Mouse (Mus musculus): ENCODE measurements around the gene Fam135a.

Gene Fam135a

DNA sequence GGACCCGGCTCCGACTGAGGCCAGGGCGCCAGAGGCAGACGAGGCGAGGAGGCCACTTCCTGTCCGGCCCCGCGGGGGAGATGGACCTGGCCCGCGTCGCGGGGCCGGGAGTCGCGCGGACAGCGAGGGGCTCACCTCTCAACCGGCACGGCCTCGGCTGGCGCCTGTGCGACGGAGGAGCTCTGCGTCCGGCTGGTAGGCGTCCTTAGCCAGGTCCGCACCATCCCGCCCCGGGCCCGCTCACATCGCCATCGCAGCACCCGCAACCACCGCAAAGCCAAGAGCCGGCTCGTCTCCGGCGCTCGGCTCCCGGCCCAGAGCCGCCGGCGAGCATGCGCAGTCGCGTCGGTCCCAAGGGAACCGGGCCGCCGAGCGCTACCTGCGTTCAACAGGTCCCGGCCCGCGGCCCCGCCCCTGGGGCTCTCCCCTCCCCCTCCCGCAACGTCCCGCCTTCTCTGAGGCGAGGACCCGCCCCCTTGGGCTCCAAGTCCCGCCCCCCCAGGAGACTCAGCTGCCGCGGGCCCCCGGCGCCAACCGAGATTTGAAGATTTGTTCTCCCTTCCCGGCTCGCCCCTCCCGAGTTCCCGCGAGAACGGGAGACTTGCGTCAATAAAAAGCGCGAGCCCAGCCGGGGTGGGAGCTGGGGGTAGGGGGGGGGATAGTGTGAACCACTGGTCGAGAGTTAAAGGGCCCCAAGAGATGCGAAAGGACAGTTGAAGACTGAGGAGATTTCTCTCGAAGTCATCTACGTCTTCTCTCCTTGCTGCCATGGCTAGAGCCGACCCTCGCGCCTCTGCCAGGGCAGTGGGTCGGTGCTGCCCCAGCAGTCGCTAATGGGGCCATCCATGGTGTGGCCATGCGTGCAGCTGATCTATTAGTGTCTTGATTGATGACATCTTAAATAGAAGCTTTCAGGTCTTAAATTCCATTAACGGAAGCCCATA, at the start of gene Fam135a:
Gene Fam135a, minus strand, starts transcription at position 416 of the 944 bp plus-strand sequence.
- peak; percentile 48 to 65 for DNase-seq (ENCODE audit: low spot score in 2 of 2)

GRCm38 (mm10) chr1:24143504-24143903, 43.4 kb upstream of the Fam135a start:
- no peak for DNase-seq (ENCODE audit: low spot score in 2 of 2)

GRCm38 (mm10) chr1:24140555-24140954, 40.4 kb upstream of the Fam135a start:
- DNase-seq (ENCODE audit: low spot score in 2 of 2), result no peak

DNA sequence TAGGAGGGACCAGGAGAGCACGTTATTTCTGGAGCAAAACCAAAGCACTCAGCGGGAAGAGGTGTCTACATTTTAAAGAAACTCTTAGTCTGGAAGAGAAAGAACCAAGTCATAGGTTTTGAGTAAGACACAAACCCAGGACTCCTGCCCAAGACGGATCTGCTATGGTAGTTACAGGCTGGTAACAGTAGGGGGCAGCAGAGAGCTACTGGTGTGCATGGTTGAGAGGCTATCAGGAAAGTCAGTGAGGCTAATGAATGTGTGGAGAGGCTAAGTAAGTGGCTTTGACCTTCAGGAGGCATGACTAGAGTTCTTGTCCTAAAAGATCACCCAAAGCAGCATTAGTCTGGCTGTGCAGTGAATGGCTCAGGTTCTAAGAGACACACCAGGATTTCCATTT, 37.0 kb upstream of the Fam135a start:
- DNase-seq (ENCODE audit: low spot score in 2 of 2), result peak in 1 of 2 experiments; percentile 45

- DNase-seq (ENCODE audit: low spot score in 2 of 2), result no peak
Measured at GRCm38 (mm10) chr1:24134792-24135191, 34.7 kb upstream of the Fam135a start.

DNA sequence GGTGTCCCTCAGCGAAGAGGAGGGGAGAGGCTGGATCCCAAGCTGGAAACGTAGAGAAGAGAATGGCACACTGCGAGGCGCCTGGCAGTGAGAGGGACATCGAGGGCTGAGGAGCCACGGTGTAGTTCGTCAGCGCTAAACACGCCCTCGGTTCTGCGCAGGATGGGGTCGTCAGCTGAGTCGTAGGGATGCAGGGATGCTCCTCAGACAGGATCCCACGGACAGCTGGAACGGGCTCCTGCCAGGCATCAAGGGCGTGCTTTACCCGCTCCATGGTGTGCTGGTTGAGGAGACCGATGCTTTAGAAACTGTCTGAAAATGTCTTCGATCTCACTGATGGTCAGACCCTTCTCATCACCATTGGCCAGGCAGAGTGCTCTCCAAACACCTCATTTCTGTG, 33.7 kb upstream of the Fam135a start:
- no peak for DNase-seq (ENCODE audit: low spot score in 2 of 2)

DNA sequence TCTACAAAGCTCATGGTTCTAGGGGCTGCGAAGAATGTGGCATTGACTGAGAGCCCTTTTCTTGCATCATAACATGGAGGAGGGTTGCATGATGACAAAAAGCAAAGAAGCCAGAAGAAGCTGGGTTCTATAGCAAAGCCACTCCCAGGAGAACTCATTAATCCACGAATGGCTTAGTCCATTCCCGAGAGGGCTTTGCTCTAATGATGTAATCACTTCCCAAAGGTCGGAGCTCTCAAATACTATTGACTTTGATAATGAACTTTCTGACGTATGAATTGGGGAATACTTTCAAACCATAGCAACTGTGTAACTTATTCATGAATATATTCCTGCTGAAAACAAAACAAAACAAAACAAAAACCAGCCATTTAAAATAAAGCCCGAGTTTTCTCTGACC, 27.7 kb upstream of the Fam135a start:
- DNase-seq (ENCODE audit: low spot score in 2 of 2), result no peak

GRCm38 (mm10) chr1:24124610-24125009, 24.5 kb upstream of the Fam135a start:
- DNase-seq (ENCODE audit: low spot score in 2 of 2), result no peak

DNA sequence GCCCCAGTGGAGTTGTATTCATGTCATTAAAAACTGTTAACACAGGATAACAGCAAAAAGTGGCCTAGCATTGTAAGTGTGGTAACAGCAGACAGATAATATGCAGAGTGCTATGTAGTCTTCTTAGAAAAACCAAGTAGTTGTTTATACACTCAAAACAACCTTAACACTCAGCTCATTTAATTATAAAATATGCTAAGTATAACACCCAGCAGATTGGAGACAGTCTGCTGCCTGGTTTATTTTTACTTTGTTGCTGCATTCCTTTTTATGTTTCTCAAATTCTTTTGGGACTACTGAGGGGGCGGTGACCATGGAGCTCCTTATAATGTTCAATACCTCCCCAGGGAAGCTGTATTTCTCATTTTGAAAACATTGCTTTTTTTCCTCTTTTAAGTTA, 22.4 kb upstream of the Fam135a start:
- no peak for DNase-seq (ENCODE audit: low spot score in 2 of 2)

DNA sequence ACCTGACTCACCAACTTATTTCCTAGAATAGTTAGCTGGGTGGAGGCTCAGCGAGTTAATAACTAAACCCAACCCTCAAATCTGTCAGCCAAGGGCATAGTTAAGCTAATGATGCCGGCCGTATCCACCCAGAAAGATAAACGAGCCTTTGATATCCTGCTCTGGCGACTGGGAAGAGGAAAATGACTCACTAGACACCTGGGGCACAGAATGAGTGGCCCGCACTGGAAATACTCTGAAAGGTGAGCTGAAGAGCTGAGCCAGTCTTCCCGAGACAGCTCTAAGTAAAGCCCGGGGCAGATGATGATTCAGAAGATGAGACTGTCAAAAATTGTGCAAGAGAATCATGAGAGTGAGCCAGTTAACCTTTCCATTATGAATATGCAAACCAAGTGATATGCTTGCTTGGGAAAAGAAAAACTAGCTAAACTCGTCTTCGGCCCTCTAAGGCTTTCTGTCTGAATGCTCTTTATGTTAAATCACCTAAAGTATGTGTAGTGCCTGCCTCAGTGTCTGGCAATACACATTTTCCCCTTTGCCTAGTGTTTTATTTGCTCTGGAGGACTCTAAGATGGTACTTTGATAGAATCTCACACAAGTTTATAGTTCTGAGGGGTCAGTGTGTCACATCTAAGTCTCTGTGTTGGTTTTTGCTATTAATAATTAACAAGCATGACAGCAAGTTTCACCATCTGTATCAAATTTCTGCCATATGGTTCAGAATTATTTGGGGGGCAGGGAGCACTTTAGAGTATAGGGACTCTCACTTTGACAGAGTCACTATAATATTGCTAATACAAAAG, 8.0 kb upstream of the Fam135a start:
- no peak for DNase-seq (ENCODE audit: low spot score in 2 of 2)

GRCm38 (mm10) chr1:24107378-24107777, 7.2 kb upstream of the Fam135a start:
- DNase-seq (ENCODE audit: low spot score in 2 of 2), result no peak

DNA sequence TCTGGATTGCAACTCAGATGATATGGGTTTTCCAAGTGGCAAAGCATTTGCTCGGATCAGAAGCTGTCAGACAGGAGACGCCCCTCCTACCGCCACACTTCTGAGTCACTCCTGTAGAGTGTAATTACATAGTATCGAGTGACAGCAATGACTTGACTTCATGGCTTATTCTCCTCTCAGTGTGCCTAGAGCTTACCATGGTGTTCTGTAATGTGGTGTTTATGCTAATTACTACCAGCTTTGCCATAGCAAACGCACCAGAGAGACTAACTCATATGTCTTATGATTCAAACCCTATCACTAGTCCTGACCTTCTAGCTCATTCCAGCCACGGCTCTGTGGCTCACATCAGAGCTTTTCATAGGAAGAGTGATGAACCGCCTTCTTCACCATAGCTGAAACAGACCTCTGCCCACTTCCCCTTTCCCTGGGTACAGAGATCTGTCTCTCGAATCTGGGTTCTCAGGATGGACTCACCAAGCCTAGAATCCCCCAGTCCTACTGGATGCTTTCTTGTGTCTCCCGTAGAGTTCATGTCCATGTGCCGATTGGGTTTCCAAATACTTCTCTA, 2.5 kb upstream of the Fam135a start:
- no peak for DNase-seq (ENCODE audit: low spot score in 2 of 2)

DNA sequence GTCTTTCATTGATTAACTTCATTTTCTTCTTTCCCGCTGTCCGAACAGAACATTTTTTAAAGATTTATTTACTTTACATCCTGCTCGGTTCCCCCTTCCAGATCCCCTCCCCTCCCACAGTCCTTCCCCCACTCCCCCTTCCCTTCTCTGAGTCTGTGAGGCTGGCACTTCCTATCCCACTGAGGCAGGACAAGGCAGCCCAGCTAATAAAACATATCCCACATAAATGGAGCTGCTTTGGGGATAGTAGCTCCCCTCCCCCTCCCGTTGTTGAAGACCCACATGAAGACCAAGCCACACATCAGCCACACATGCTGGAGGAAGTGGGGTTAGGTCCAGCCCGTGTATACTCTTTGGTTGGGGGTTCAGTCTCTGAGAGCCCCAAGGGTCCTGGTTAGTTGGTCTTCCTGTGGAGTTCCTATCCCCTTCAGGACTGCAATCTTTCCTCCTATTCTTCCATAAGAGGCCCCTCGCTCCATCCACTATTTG, 773 bp upstream of the Fam135a start:
- DNase-seq (ENCODE audit: low spot score in 2 of 2), result no peak

DNA sequence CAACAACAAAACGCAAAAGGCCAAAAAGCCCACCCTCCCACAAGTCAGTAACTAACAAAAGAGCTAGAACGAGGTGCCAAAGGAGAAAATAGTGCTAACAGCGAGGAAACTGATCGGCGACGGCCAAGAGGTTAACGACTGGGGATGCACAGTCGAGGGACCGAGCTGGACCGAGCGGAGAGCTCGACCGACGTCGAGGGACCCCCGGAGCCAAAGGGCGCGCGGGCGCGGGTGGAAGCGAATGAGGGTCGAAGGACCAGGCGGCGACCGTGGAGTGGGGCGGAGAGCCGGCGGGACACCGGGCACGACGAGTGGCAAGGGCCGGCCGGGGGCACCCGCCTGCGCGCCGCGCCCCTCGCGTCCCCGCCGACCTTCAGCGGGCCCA, 608 bp downstream of the Fam135a start:
- peak; percentile 5 to 8 for DNase-seq (ENCODE audit: low spot score in 2 of 2)

DNA sequence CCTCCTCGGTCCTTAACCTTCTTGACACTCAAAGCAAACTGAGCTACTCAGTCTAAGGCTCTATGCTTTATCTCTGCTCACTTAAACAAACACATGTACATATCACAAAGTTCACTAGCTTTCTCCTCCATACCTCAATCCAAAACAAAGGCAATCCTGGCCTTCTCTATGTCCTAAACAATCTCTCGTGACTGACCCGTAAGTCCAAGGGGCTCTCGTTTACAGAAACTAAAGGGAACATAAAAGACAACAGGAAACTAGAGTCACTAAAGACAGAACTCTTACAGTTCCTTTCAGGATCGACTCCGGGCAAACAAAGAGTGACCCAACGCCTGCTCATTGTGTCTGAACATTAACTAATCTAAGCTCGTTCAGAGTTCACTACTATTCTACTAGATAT, 2.6 kb downstream of the Fam135a start:
- DNase-seq (ENCODE audit: low spot score in 2 of 2), result no peak

DNA sequence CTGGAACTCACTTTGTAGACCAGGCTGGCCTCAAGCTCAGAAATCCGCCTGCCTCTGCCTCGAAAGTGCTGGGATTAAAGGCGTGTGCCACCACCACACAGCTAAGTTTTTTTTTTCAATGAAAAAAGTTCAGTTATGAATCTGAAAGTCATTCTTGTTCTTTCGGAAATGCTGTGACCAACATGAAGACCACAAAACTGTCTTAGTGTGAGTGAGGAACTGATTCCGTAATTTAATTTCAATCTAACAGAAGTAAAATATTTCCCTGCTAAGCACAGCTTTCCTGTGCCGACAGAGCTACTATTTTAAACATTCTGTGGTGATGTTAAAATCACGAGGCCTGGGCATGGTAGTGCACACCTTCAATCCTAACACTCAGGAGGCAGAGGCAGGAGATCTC, 7.7 kb downstream of the Fam135a start:
- DNase-seq (ENCODE audit: low spot score in 2 of 2), result no peak

DNA sequence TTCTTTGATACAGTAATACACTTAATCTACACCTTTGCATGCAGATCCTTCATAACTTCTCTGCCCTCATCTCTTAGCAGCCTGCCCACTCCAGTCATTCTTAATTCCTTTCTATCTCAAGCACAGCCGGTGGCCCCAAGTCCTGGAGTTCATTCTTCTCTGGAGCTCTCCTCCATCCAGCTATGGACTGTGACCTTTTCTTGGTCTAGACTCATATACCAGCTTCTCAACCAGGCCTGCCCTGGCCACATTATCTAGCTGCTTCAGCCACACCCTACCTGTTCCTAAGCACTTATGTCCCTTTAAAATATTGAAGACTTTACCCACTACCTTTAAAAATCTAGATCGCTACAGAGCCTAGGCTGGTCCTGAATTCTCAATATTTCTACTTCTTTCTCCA, 9.5 kb downstream of the Fam135a start:
- DNase-seq (ENCODE audit: low spot score in 2 of 2), result no peak

GRCm38 (mm10) chr1:24090094-24090493, 10.0 kb downstream of the Fam135a start:
- DNase-seq (ENCODE audit: low spot score in 2 of 2), result no peak

DNA sequence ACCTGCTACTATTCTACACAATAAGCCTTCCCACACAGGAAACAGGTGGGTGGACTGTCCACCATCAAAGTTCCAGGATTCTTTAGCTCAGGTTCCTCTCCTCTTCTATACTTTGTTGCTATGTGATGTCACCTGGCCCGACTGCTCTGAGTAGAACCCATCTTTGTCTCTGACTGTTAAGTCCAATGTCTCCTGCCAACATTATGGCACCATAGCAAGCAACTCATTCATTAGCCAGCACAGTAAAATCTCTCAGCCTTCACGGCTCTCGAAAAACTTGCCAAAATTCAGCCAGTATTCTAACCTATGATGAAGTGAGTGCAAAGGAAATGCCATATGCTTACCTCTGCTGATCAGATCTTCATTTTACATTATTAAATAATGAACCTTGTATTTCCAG, 14.0 kb downstream of the Fam135a start:
- DNase-seq (ENCODE audit: low spot score in 2 of 2), result no peak

- no peak for DNase-seq (ENCODE audit: low spot score in 2 of 2)
Measured at GRCm38 (mm10) chr1:24074396-24074795, 25.7 kb downstream of the Fam135a start.

GRCm38 (mm10) chr1:24073386-24074248, 26.5 kb downstream of the Fam135a start:
- DNase-seq (ENCODE audit: low spot score in 2 of 2), result no peak
